Mouse (Mus musculus) layer of hippocampus, adult 18-20 months (tissue): ENCODE results near the gene Gbp2. TPM values are rescaled to one million over a fixed set of nuclear protein-coding genes. Genes with fewer than 3 reads are reported as not detected.
"Not testable (repeated sequence)": the region's sequence is repeated elsewhere in the genome, so short reads cannot be mapped to it uniquely, and the experiment has no call there.

Experiments
- DNase-seq, 2 experiments: peaks; one replicate each; pipeline ENCODE4 v3.0.0; 2022; ENCODE audit warnings: low spot score in 2 of 2
- long read RNA-seq: library from polyadenylated mRNA; stranded (forward); transcript quantifications from one replicate; pipeline ENCODE4 v2.0.0, GENCODE M21; 2021
- total RNA-seq, 2 experiments: library from RNA; stranded (reverse); gene quantifications; 2 replicates each; pipeline ENCODE4 v1.2.3; 2021

The Gbp2 gene
- total RNA-seq, result 1 to 10 TPM; 1.6 to 2.0 TPM
- long read RNA-seq, partial matches to known transcripts, result 0 of 3 reads
- long read RNA-seq, other reads (novel, unspliced or antisense), result 0 of 3 reads

DNA sequence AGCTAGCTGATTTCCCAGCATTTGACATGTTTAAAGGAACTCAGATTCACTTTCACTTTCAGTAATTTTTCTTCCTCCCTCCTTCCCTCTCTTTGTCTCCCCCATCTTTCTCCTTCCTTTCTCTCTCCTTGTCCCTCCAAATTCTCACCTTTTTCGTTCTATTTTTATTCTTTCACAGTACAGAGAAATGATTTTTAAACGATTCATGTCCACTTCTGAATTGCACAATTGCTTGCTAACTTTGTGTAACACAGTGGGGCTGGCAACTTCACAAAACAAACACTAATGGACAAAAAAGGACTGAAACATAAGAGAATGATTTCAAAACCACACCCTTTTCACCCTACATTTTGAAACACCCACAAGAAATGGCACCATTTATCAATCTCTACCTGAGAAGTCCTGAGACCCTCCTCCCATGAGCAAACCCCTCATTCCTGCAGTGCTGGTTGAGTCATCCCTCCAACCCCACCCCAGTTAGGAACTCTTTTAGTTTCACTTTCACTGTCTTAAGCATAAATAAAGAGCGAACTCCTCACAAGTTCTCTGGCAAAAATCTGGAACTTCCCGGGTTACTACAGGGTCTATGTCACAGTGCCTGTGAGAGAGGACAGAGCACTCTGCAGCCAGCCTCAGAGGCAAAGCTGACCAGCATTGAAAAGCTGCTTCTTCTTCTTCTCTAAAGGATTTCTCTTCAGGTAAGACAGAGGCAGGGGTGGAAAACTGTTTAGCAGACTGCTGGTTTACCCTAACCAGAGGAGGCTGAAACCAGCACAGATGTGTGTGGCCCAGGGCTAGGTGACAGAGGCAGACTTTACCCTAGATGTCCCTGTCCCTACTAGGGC, at the start of gene Gbp2:
Gene Gbp2, plus strand, starts transcription at position 492 of the 845 bp plus-strand sequence.
- no peak for DNase-seq

DNA sequence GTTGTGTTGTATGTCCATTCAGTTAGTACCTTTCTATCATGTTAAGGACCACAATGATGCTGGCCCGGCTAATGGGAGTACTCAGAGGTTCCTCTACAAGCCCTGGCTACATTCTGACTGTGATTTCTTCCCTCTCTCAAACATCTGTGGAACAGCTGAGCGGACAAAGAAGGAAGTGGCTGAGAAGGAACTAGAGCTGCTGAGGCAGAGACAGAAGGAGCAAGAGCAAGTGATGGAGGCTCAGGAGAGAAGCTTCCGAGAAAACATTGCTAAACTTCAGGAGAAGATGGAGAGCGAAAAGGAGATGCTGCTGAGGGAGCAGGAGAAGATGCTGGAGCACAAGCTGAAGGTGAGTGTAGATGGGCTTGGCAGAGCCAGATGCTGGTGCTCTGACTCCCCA, 49.7 kb upstream of the Gbp2 start:
- no peak for DNase-seq

DNA sequence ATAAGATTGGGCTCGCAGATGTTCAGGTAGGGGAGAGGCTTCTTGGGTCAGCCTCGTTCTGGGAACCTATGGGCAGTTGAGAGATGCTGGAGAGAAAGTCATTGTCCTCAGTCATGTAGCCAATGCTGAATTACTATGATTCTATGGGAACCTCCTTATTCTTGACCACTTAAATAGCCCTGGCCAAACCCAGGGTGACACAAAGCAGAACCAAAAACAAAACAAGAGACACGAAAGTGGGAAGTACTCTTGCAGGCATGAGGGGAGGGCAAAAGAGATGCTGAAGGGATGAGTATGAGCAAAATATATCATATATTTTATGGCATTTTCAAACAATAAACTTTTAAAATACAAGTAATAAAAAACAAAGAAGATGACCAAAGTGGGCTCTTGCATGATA, 43.3 kb upstream of the Gbp2 start:
- no peak for DNase-seq

DNA sequence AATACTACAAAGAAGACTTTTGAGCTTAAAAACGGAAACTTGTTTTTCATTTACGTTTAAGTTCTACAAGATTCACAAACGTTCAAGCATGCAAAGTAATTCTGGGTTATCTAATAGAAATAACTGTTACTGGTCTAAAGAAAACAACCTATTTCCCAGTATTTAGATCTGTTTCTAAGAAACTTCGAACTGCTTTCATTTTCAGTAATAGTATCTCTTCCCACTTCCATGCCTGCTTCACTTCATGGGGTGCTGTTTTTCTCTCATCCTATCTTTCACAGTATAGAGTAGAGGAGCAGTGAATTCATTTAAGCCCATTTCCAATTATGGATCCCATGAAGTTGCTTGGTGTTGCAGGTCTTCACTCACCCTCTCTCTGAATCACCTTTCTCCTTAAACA, 42.1 kb upstream of the Gbp2 start:
- DNase-seq, result no peak

DNA sequence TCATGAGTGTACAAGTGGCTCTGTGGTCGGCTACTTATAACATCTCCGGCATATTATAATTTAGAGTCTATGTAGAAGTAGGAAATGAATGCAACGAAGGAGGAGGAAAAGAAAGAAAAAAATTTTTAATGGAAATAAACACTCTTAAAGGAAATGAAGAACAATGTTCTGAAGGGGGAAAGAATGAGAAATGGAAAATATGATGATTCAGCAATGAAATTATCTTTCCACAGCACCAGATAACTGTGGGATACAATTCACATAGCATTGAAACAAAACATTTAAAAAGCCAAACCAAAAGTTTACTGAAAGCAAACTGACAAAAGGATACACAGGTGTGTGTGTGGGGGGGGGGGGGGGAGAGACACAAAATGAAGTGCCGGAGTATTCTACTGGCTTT, 37.3 kb upstream of the Gbp2 start:
- DNase-seq, result no peak

DNA sequence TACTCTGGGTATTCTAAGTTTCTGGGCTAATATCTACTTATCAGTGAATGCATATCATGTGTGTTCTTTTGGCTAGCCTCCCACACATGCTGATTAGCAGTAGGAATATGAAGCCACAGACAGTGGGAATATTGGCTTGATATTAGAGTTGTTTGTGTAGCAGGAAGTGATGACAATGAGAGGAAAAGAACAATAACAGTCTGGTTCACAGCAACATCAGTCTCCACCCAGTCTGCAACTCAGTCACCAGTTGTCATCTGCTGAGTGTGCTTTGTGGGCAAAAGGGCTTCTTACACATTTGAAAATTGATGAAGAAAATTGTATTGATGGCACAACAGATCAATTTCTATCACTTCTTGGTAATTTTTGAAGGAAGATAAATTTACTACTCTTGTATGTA, 33.0 kb upstream of the Gbp2 start:
- DNase-seq, result no peak

DNA sequence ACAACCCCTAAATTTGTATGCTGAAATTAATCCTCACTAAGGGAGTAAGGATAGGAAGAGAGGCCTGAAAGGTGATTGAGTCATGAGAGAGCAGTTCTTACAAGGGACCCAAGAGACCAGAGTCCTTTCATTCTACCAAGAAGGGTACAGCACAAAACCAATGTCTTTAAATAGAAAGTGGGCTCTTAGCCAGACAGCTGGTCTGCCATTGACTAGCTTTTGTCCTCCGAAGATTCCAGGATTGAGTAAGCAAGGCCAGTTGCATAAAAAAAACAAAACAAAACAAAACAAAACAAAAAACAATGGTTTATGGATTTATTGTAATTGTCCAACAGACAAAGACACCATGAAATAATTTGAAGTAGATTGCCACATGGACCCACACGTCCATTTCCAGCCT, 31.5 kb upstream of the Gbp2 start:
- no peak for DNase-seq

DNA sequence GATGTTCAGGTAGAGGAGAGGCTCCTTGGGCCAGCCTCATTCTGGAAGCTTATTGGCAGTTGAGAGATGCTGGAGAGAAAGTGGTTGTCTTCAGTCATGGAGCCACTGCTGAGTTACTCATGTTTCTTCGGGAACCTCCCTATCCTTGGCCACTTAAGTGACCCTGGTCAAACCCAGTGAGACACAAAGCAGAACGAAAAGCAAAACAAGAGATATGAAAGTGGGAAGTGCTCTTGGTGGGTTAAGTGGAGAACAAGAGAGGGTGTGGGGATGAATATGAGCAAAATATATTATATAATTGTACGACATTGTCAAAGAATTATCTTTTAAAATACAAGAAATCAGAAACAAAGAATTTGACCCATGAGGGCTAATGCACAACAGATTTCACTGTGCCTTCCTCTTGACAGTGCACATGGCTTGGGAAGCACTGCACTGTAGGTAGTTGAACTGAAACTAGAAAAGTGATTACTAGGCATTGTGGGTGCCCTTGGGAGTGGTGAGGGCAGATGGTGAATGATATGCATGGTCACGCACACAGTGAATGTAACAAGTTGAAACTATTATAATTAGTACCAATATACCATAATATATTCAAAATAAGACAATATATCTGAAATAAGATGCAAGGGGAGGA, 29.9 kb upstream of the Gbp2 start:
- no peak for DNase-seq

DNA sequence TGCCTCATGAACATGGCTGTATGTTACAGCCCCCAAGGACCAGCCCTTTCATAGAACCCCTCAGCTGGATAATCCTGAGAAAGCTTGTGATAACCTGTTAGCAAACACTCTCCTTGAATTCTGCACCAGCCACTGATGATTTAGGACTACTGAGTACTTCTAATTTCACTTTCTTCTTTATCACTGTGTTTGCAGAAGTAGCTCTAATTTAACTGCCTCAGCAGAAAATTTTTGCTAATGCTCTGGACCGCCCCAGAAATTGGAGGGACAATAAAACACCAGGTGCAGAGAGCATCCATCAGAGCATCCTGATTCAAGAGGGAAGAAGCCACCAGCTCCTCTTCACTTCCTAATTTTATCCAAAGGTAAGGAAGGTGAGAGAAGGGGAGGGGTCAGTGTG, 25.9 kb upstream of the Gbp2 start, which contains the start of gene Gbp2b:
Gene Gbp2b, plus strand, starts transcription at position 301 of the 400 bp plus-strand sequence.
- no peak for DNase-seq

DNA sequence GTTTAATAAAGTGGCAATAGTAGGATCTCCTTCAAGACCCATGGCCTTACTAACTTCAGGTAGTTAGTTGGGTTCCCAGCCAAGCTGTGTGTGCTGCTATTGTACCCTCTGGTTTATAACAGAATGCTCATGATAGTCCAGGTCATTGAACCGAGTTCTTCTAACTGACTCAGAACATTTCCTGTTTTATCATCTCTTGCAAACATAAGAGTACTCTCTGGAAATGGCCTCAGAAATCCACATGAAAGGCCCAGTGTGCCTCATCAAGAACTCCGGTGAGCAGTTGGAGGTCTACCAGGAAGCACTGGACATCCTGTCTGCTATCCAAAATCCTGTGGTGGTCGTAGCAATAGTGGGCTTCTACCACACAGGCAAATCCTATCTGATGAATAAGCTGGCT, 22.5 kb upstream of the Gbp2 start:
- no peak for DNase-seq

DNA sequence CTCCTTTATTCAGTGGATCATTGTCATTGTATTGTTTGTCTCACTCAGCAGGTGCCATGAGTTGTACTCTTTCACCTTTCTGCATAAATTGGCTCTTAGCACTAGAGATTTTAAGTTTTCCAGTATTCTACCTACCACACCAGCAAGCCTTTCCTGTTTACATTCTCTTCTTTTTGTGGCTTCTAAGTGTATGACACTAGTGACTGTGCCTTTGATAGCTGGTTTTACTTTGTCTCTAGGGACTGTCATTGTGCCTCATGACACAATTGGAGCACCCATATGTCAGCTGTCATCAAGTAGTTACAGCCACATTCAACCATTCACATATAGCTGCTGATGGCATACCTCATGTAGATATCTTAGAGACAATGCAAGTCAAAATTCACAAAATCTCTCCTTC, 18.7 kb upstream of the Gbp2 start:
- DNase-seq, result no peak

DNA sequence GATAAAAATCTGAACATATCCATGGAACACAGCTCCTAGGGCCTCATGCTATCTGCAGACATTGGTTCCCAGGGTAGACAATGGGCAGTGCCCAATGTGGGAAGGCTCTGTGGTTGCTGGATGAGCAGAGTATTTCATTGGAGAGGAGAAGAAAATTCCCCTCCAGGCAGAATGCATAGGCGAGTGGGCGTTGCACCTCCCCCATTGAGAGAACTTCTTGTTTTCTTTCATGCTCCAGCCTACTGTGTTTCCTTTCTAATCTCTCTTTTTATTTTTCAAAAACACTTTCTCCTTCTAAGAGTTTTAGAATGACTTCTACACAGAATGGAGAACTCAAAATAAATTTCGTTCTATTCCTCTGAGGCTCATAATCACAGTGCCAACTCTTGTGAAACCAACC, 1.7 kb upstream of the Gbp2 start:
- DNase-seq, result no peak

DNA sequence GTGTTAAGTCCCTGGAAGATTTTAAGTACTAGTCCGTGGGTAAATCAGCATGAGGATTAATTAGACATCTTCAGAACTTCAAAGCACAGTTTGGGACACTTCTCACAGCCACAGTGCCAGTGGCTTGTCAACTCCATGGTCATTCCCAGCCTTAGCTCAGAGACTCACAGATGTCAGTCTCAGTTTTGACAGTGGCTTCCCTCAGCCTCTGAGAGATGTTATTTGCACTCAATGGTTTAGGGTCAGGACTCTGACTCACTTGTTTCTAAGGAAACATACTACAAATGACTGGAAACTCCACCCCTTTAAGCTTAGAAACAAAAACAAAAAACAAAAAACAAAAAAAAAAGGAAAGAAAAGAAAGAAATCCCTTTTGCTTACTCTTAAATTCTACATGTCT, 796 bp upstream of the Gbp2 start:
- DNase-seq, result no peak

DNA sequence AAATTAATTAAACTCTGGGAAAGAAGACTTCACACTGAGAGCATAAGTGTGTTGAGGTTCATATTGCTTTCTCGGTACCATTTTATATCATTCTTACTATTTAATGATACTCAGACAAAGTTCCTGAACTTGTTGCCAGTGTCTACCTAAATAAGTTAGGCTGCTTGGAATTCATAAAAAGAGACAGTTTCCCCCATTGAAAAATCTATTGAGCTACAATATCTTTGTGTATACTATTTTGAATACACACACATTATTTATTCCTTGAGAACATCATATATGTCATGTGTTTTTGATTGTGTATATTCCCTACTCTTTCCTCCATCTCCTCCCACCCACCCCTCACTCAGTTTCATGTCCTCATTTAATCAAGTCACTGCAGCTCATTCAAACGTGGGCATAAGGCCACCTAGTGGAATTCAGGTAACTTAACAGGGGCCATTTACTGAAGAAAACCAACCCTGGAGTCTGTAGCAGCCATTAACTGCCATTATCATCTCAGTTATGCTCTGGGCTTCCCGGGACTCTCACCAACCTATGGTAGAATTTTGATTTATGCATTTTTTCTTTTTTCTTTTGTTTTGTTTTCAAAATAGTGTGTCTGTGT, 657 bp downstream of the Gbp2 start:
- DNase-seq, result no peak

DNA sequence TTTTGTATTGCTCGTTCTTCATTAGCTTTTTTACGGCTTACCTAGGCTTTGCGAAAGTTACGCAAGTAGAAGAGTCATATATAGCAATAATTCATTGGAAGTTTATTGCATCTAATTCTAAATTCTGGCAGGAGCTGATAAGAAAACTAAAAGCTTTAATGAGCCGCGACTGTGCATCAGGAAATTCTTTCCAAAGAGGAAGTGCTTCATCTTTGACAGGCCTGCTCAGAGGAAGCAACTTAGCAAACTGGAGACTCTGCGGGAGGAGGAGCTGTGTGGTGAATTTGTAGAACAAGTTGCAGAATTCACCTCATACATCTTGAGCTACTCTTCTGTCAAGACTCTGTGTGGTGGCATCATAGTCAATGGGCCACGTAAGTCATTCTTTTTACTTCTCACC, 10.0 kb downstream of the Gbp2 start:
- DNase-seq, result no peak

DNA sequence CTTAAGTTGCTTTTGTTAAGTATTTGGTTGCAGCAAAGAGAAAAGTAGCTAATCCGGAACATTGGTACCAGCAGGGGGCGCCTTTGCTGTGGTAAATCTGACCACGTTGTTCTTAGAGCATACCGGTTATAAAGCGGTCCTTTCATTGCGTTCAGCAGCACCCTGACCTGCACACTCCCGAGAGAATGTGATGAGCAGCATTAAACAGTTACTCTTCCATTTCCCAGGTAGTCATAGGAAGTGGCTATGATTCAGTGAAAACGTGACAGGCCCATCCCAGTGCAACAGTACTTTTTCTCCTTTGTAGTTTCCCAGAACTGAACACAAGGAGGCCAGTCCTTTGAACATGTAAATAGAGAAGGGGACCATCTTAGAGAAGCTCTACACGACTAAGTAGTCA, 19.8 kb downstream of the Gbp2 start:
- DNase-seq, result peak in 1 of 2 experiments; percentile 60

DNA sequence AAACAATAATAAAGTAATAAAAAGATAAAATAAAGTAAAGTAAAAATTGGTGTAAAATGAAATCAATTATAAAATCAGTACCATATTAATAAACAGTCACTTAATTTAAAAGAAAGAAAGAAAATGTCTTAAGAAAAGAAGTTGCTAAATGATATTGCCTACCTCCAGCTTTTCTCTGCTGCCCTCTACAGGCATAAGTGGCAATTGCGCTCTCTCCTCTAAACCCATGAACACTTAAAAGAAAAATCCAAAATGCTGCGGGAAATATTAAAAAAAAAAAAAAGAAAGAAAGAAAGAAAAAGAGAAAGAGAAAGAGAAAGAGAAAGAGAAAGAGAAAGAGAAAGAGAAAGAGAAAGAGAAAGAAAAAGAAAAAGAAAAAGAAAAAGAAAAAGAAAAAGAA, 25.5 kb downstream of the Gbp2 start:
- DNase-seq, result peak; percentile 22 to 71

DNA sequence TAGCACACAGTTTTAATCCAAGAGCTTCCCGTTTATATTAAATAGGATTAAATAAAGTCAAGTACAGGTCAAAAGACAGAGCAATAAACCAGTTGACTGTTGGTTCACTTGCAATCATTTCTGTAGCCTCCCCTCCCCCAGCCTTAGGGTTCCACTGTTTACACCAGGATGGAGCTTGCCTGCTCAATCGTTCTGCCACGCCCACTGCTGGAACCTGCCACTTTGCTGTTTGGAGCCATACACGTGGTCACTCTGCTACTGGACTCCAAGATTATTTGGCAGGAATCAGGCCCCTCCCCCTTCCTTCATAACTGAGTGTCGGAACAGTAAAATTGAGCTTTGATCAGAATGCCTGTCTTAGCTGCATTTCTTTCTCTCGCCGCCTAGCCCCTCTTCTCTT, 27.4 kb downstream of the Gbp2 start:
- not testable (repeated sequence) for DNase-seq

DNA sequence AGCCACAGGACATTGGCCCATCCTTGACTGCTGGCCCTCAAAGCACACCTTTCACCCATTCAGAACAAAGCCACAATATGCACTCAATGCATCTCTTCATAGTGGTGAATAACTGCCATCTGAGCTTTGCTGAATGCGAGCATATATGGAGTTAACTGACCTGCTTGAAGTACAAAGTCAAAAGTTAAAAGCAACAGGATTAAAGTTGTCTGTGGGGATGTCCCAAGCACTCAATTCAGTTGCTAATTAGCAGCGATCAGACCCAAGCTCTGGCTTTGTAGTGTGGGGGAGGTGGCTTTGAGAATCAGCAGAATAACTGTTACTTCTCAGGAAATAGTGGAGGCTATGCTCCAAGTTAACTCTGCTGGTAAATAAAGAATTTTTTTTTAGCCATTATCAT, 29.8 kb downstream of the Gbp2 start:
- DNase-seq, result no peak

DNA sequence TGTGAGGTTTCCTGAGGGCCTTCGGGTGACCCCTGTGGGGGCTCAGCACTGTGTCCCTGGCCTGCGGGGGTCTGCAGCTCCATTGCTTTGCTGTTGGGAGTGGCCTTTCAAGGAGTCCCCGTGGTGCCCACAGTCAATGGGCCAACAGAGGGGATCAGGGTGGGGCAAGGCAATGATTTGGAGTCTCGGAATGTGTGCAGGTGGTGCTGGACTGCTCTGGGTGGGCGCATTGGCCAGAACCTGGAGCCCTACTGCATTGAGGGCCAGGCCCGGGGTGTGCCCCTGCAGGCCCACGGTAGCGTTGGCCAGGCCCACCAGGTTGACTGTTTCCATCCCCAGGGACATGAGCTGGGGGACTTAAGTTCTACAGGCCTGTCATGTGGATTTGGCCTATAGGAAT, 44.3 kb downstream of the Gbp2 start:
- DNase-seq, result no peak

DNA sequence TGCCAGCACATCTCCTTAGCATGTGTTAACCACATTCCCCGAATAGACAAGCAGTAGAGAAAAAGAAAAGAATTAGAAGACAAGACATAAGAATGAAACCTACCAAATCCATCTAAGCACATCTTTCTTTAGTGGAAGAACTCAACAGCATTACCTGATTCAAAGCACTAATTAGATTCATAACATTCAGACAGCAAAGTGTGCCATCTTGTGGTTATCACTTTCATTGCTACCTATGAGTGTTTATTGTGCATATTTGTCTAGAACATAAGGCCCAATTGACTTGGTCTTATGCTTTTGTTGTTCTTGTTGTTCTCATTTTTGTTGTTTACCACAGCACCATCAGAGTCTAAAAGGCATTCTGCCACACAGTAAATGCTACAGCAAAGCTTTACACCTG, 54.2 kb downstream of the Gbp2 start:
- peak in 1 of 2 experiments; percentile 9 for DNase-seq
